Mouse (Mus musculus): Measurements from ENCODE around the gene Tmed2. TPM values are rescaled to one million over a fixed set of nuclear protein-coding genes. Genes with fewer than 3 reads are reported as not detected.

The Tmed2 gene
- total and polyA plus RNA-seq, 2 experiments from 2014 or later = 228 to 326 TPM

DNA sequence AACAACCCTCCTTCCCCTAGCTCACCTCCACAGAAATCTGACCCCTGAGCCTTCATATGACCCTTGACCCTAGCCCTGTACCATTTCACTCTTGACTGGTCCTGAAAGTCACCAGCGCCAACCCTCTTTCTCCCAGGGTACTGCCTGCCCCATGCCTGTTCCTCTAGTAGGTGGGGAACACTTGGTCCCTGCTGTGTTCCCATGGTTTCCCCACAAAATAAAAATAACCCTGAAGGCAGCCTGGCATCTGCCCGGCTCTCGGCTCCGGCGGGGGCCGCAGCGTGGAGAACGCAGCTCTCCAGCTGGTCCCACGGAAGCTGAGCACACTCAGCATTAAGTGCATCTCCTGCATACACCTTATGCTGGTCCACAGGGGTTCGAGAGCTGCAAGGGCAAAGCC, 21.8 kb upstream of the Tmed2 start:
- Histone ChIP-seq H3K9me3 (ENCODE audit: low read length) (no peaks in the 10 kb centered on the region), H3K4me1 (ENCODE audit: insufficient read depth, low read length) (no peaks in the 10 kb centered on the region), H3K27me3 (ENCODE audit: insufficient read depth, low read length) (no peaks in the 10 kb centered on the region), H3K9ac (replicated peaks; ENCODE audit: low read length, poor library complexity, severe bottlenecking) (no peak overlapping the region), H3K27ac (ENCODE audit: low read depth, low read length) (no peak overlapping the region), H3K4me3 (ENCODE audit: low read depth, low read length) (no peak overlapping the region), H3K36me3 (ENCODE audit: insufficient read depth, low read length) (peaks cover 12% of the 10 kb centered on the region), H3K4me2 (ENCODE audit: low read depth, low read length, poor library complexity, severe bottlenecking) (no peak overlapping the region)
- no peak for TF ChIP-seq CTCF (IDR thresholded peaks at IDR 0.05)
- no peak for DNase-seq (ENCODE audit: low spot score)
- ATAC-seq (ENCODE audit: low FRiP score) = no peak
- WGBS = 45% methylated on average over 10 of the region's 10 CpGs

DNA sequence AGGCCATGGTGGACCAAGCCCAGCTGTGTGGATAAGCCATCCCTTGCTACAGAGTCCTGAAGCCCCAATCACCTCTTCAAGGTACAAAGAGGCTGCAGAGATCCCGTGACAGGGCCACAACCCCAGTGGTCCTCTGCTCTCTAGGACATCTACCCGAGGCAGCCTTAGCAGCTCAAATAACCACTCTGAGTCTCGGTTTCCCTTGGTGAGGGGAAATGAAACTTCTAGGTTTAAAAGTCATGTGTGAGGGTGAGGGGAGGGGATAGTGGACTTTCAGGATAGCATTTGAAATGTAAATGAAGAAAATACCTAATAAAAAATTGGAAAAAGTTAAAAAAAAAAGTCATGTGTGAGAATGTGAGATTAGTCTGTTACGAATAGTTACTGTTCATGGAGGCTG, 18.9 kb upstream of the Tmed2 start:
- Histone ChIP-seq H3K4me3 (ENCODE audit: low read depth, low read length) (no peak overlapping the region), H3K36me3 (ENCODE audit: insufficient read depth, low read length) (peaks cover 7% of the 10 kb centered on the region), H3K27ac (ENCODE audit: low read depth, low read length) (no peak overlapping the region), H3K9ac (replicated peaks; ENCODE audit: low read length, poor library complexity, severe bottlenecking) (no peak overlapping the region), H3K27me3 (ENCODE audit: insufficient read depth, low read length) (no peaks in the 10 kb centered on the region), H3K4me2 (ENCODE audit: low read depth, low read length, poor library complexity, severe bottlenecking) (no peak overlapping the region), H3K4me1 (ENCODE audit: insufficient read depth, low read length) (no peaks in the 10 kb centered on the region), H3K9me3 (ENCODE audit: low read length) (no peaks in the 10 kb centered on the region)
- TF ChIP-seq CTCF (IDR thresholded peaks at IDR 0.05) = no peak
- 93% methylated on average over 4 of the region's 4 CpGs for WGBS
- ATAC-seq (ENCODE audit: low FRiP score) (no peak), DNase-seq (ENCODE audit: low spot score) (no peak)

DNA sequence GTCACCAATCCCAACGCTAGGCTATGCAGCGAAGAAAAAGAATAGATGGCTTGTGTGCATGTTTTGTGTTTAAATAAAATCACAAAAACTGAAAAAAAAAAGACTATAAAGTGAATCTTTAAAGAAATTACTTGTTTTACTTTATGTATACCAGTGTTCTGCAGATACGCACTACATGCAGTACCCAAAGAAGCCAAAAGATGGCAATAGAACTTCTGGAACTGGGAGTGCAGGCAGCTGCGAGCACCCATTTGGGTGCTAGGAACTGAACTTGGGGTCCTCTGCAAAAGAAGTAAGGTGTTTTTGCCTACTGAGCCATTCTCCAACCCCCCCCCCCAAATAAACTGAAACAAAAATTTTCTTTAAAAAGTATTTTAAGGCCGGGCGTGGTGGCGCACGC, 17.5 kb upstream of the Tmed2 start:
- WGBS = 94% methylated on average over 8 of the region's 8 CpGs
- Histone ChIP-seq H3K9ac (replicated peaks; ENCODE audit: low read length, poor library complexity, severe bottlenecking) (no peak overlapping the region), H3K36me3 (ENCODE audit: insufficient read depth, low read length) (peaks cover 7% of the 10 kb centered on the region), H3K4me3 (ENCODE audit: low read depth, low read length) (no peak overlapping the region), H3K27me3 (ENCODE audit: insufficient read depth, low read length) (no peaks in the 10 kb centered on the region), H3K4me2 (ENCODE audit: low read depth, low read length, poor library complexity, severe bottlenecking) (no peak overlapping the region), H3K9me3 (ENCODE audit: low read length) (no peaks in the 10 kb centered on the region), H3K27ac (ENCODE audit: low read depth, low read length) (no peak overlapping the region), H3K4me1 (ENCODE audit: insufficient read depth, low read length) (no peaks in the 10 kb centered on the region)
- no peak for ATAC-seq (ENCODE audit: low FRiP score)
- DNase-seq (ENCODE audit: low spot score) = no peak
- TF ChIP-seq CTCF (IDR thresholded peaks at IDR 0.05) = peak; percentile 49

DNA sequence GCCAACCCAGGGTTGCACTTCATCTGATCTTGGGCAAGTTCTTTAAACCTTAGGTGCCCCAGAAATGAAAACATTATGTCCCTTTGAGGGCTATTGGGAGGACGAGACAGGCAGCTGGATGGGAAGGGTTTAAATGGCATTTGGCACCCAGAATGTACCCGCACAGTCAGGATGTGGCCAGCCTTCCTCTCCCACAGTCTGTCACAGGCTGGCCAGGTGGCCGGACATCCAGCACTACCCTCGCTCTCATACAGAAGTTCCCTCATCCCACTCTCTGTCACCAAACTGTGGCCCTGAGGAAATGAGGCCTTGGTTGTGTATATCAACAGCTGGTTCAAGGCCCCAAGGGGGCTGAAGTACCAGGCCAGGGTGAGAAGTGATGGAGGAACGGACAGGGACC, 15.6 kb upstream of the Tmed2 start:
- Histone ChIP-seq H3K27ac (ENCODE audit: low read depth, low read length) (no peak overlapping the region), H3K4me2 (ENCODE audit: low read depth, low read length, poor library complexity, severe bottlenecking) (no peak overlapping the region), H3K4me3 (ENCODE audit: low read depth, low read length) (no peak overlapping the region), H3K4me1 (ENCODE audit: insufficient read depth, low read length) (peaks cover 6% of the 10 kb centered on the region), H3K9ac (replicated peaks; ENCODE audit: low read length, poor library complexity, severe bottlenecking) (no peak overlapping the region), H3K36me3 (ENCODE audit: insufficient read depth, low read length) (peaks cover 7% of the 10 kb centered on the region), H3K9me3 (ENCODE audit: low read length) (no peaks in the 10 kb centered on the region), H3K27me3 (ENCODE audit: insufficient read depth, low read length) (no peaks in the 10 kb centered on the region)
- DNase-seq (ENCODE audit: low spot score) = no peak
- WGBS = 87% methylated on average over 5 of the region's 5 CpGs
- TF ChIP-seq CTCF (IDR thresholded peaks at IDR 0.05) = no peak
- ATAC-seq (ENCODE audit: low FRiP score) = no peak

DNA sequence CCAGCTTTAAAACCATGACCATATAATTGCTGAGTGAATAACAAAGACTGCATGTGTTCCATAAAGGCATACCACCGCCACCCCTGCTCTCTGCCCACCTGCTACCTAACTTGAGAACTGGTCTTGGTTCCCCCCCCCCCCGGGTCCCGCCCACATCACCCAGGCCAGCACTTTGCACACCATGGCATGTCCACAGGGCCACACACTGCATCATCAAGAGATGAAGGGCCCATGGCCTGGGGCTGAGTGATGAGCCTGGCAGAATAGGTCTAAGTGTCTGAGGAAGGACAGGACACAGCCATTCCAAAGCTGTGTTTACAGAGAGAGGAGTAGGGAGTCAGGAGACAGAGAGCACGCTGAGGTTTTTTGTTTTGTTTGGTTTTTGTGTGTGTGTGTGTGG, 12.1 kb upstream of the Tmed2 start:
- ATAC-seq (ENCODE audit: low FRiP score) = no peak
- Histone ChIP-seq H3K27me3 (ENCODE audit: insufficient read depth, low read length) (no peaks in the 10 kb centered on the region), H3K36me3 (ENCODE audit: insufficient read depth, low read length) (no peaks in the 10 kb centered on the region), H3K4me1 (ENCODE audit: insufficient read depth, low read length) (peaks cover 9% of the 10 kb centered on the region), H3K27ac (ENCODE audit: low read depth, low read length) (0 out of 2 replicates have a peak overlapping the region, but pooled peaks have one; percentile 1), H3K4me2 (ENCODE audit: low read depth, low read length, poor library complexity, severe bottlenecking) (peak overlapping the region; percentile 86), H3K4me3 (ENCODE audit: low read depth, low read length) (no peak overlapping the region), H3K9ac (replicated peaks; ENCODE audit: low read length, poor library complexity, severe bottlenecking) (no peak overlapping the region), H3K9me3 (ENCODE audit: low read length) (no peaks in the 10 kb centered on the region)
- no peak for TF ChIP-seq CTCF (IDR thresholded peaks at IDR 0.05)
- 76% methylated on average over 4 of the region's 4 CpGs for WGBS
- no peak for DNase-seq (ENCODE audit: low spot score)

DNA sequence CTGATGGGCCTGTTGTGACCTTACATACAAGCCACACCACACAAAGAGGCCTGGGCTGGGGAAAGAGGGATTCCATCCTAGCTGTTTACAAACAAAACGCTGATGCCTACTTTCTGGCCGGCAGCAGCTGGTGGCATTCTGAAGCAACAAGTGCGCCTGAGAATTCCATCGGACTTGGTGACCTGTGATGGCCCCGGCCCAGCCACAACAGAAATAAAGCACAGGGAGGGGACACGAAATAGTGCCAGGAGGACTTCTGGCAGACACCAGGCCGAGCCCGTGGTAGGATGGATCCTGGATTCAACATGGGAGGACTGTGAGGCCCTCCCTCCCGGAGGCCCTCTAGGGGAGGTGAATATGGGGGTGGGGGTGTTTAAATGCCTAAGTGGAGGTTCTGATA, 11.7 kb upstream of the Tmed2 start:
- H3K9ac ChIP-seq (replicated peaks; ENCODE audit: low read length, poor library complexity, severe bottlenecking) = 0 out of 2 replicates have a peak overlapping the region, but pooled peaks have one; percentile 0
- WGBS = 44% methylated on average over 9 of the region's 9 CpGs
- DNase-seq (ENCODE audit: low spot score) = no peak
- peaks cover 9% of the 10 kb centered on the region for H3K4me1 ChIP-seq (ENCODE audit: insufficient read depth, low read length)
- 0 out of 2 replicates have a peak overlapping the region, but pooled peaks have one; percentile 1 for H3K27ac ChIP-seq (ENCODE audit: low read depth, low read length)
- no peaks in the 10 kb centered on the region for H3K27me3 ChIP-seq (ENCODE audit: insufficient read depth, low read length)
- H3K4me2 ChIP-seq (ENCODE audit: low read depth, low read length, poor library complexity, severe bottlenecking) = peak overlapping the region; percentile 86
- no peaks in the 10 kb centered on the region for H3K9me3 ChIP-seq (ENCODE audit: low read length)
- no peak overlapping the region for H3K4me3 ChIP-seq (ENCODE audit: low read depth, low read length)
- no peak for ATAC-seq (ENCODE audit: low FRiP score)
- no peaks in the 10 kb centered on the region for H3K36me3 ChIP-seq (ENCODE audit: insufficient read depth, low read length)
- no peak for TF ChIP-seq CTCF (IDR thresholded peaks at IDR 0.05)

Measured in midbrain, postnatal 0 days (tissue).